Mouse (Mus musculus) limb, embryonic 10.5 days (tissue): ENCODE measurements at regions not wholly inside any gene's neighbourhood (a gene's known extent, or its start where the extent isn't known, plus 50 kb on each side); places are given as distances from the start of the nearest gene placed in this dataset.
A peak's percentile ranks its signal among the peaks of the same experiment; 100 is the strongest.

Experiments
- DNase-seq: peaks from one replicate; pipeline ENCODE4 v3.0.0-alpha.2; 2017; ENCODE audit warnings: low spot score
- H3K27ac ChIP-seq: fragments of 300-500 bp; sonication (generic); 2 replicates; pipeline ENCODE4 v1.5.1; 2016; ENCODE audit warnings: mild to moderate bottlenecking
- H3K27me3 ChIP-seq: fragments of 300-500 bp; sonication (generic); 2 replicates; pipeline ENCODE4 v1.6.1; 2016; ENCODE audit warnings: low read depth, mild to moderate bottlenecking; ENCODE audit not compliant: poor library complexity, severe bottlenecking
- H3K36me3 ChIP-seq: fragments of 300-500 bp; sonication (generic); 2 replicates; pipeline ENCODE4 v1.6.1; 2016; ENCODE audit warnings: mild to moderate bottlenecking, moderate library complexity
- H3K4me1 ChIP-seq: fragments of 300-500 bp; sonication (generic); 2 replicates; pipeline ENCODE4 v1.6.1; 2016
- H3K4me3 ChIP-seq: fragments of 300-500 bp; sonication (generic); 2 replicates; pipeline ENCODE4 v1.5.1; 2016; ENCODE audit warnings: mild to moderate bottlenecking, moderate library complexity
- H3K9me3 ChIP-seq: fragments of 300-500 bp; sonication (generic); replicated peaks from 2 replicates; pipeline ENCODE4 v1.6.1; 2016; ENCODE audit warnings: mild to moderate bottlenecking
- WGBS: fragments of 180-500 bp; shearing (Covaris S2); methylation state at CpG from one replicate; pipeline ENCODE4 v1.1.7; 2016; 5-methylcytosine and 5-hydroxymethylcytosine counted together

- Histone ChIP-seq H3K36me3 (no peaks in the 10 kb centered on the region), H3K27me3 (no peaks in the 10 kb centered on the region), H3K4me3 (no peak overlapping the region), H3K4me1 (no peaks in the 10 kb centered on the region), H3K9me3 (no peaks in the 10 kb centered on the region), H3K27ac (no peak overlapping the region)
- DNase-seq: no peak
- WGBS: 82% methylated on average over 3 of the region's 3 CpGs
Measured at GRCm38 (mm10) chr13:111860931-111861330, 52.1 kb upstream of the Map3k1 start.

- no peaks in the 10 kb centered on the region for H3K36me3 ChIP-seq
- H3K27ac ChIP-seq: no peak overlapping the region
- H3K4me1 ChIP-seq: peaks cover under 1% of the 10 kb centered on the region; the same call in 1 of the 2 replicates
- H3K4me3 ChIP-seq: no peak overlapping the region
- H3K27me3 ChIP-seq: no peaks in the 10 kb centered on the region
- 0 out of 2 replicates have a peak, but pooled peaks cover 2% of the 10 kb centered on the region for H3K9me3 ChIP-seq
- WGBS: 88% methylated on average over 8 of the region's 8 CpGs
- DNase-seq: no peak
Measured at GRCm38 (mm10) chr13:111862316-111862715, 53.5 kb upstream of the Map3k1 start.

- WGBS: 96% methylated on average over 7 of the region's 7 CpGs
- peaks cover 34% of the 10 kb centered on the region for H3K4me1 ChIP-seq
- peaks cover 8% of the 10 kb centered on the region; the same call in 1 of the 2 replicates for H3K27me3 ChIP-seq
- H3K27ac ChIP-seq: no peak overlapping the region
- H3K9me3 ChIP-seq: 0 out of 2 replicates have a peak, but pooled peaks cover 2% of the 10 kb centered on the region
- H3K4me3 ChIP-seq: no peak overlapping the region
- no peaks in the 10 kb centered on the region for H3K36me3 ChIP-seq
- no peak for DNase-seq
Measured at GRCm38 (mm10) chr13:111865956-111866355, 57.2 kb upstream of the Map3k1 start.

- Histone ChIP-seq H3K27me3 (peaks cover 8% of the 10 kb centered on the region; the same call in 1 of the 2 replicates), H3K4me1 (peaks cover 34% of the 10 kb centered on the region), H3K27ac (no peak overlapping the region), H3K9me3 (0 out of 2 replicates have a peak, but pooled peaks cover 2% of the 10 kb centered on the region), H3K36me3 (no peaks in the 10 kb centered on the region), H3K4me3 (no peak overlapping the region)
- no peak for DNase-seq
- WGBS: 91% methylated on average over 2 of the region's 2 CpGs
Measured at GRCm38 (mm10) chr13:111867261-111867660, 58.5 kb upstream of the Map3k1 start.

- DNase-seq: peak; percentile 72
- peak overlapping the region; percentile 81 for H3K27ac ChIP-seq
- H3K27me3 ChIP-seq: peaks cover 8% of the 10 kb centered on the region; the same call in 1 of the 2 replicates
- H3K4me1 ChIP-seq: peaks cover 34% of the 10 kb centered on the region
- H3K36me3 ChIP-seq: no peaks in the 10 kb centered on the region
- peak overlapping the region; percentile 43 for H3K4me3 ChIP-seq
- WGBS: 22% methylated on average over 31 of the region's 31 CpGs
- H3K9me3 ChIP-seq: 0 out of 2 replicates have a peak, but pooled peaks cover 2% of the 10 kb centered on the region
Measured at GRCm38 (mm10) chr13:111867763-111868725, 59.3 kb upstream of the Map3k1 start.

- 20% methylated on average over 3 of the region's 3 CpGs for WGBS
- Histone ChIP-seq H3K4me3 (no peak overlapping the region), H3K9me3 (0 out of 2 replicates have a peak, but pooled peaks cover 2% of the 10 kb centered on the region), H3K4me1 (peaks cover 34% of the 10 kb centered on the region), H3K36me3 (no peaks in the 10 kb centered on the region), H3K27me3 (peaks cover 8% of the 10 kb centered on the region; the same call in 1 of the 2 replicates), H3K27ac (0 out of 2 replicates have a peak overlapping the region, but pooled peaks have one; percentile 81)
- no peak for DNase-seq
Measured at GRCm38 (mm10) chr13:111868947-111869346, 60.2 kb upstream of the Map3k1 start.

- no peak overlapping the region for H3K27ac ChIP-seq
Measured at GRCm38 (mm10) chr13:111869771-111870437, 61.1 kb upstream of the Map3k1 start.

GRCm38 (mm10) chr13:111870505-111870904 lies 61.7 kb upstream of the Map3k1 start:
- 93% methylated on average over 4 of the region's 4 CpGs for WGBS
- Histone ChIP-seq H3K4me3 (no peak overlapping the region), H3K27ac (no peak overlapping the region), H3K36me3 (no peaks in the 10 kb centered on the region), H3K27me3 (peaks cover 8% of the 10 kb centered on the region; the same call in 1 of the 2 replicates), H3K4me1 (peaks cover 34% of the 10 kb centered on the region), H3K9me3 (0 out of 2 replicates have a peak, but pooled peaks cover 2% of the 10 kb centered on the region)
- DNase-seq: no peak

More at GRCm38 (mm10) chr13:111869771-111870437, 61.1 kb upstream of the Map3k1 start:
- no peak overlapping the region for H3K4me3 ChIP-seq
- peak; percentile 34 for DNase-seq
- 52% methylated on average over 17 of the region's 17 CpGs for WGBS
- H3K27me3 ChIP-seq: peaks cover 8% of the 10 kb centered on the region; the same call in 1 of the 2 replicates
- peaks cover 34% of the 10 kb centered on the region for H3K4me1 ChIP-seq
- no peaks in the 10 kb centered on the region for H3K36me3 ChIP-seq
- H3K9me3 ChIP-seq: 0 out of 2 replicates have a peak, but pooled peaks cover 2% of the 10 kb centered on the region

- DNase-seq: no peak
- 93% methylated on average over 25 of the region's 25 CpGs for WGBS
- Histone ChIP-seq H3K27ac (no peak overlapping the region), H3K4me1 (peaks cover 34% of the 10 kb centered on the region), H3K9me3 (0 out of 2 replicates have a peak, but pooled peaks cover under 1% of the 10 kb centered on the region), H3K27me3 (peaks cover 8% of the 10 kb centered on the region; the same call in 1 of the 2 replicates), H3K36me3 (no peaks in the 10 kb centered on the region), H3K4me3 (no peak overlapping the region)
Measured at GRCm38 (mm10) chr13:111871672-111872410, 63.0 kb upstream of the Map3k1 start.

GRCm38 (mm10) chr13:111874330-111874729 lies 65.5 kb upstream of the Map3k1 start:
- Histone ChIP-seq H3K27ac (no peak overlapping the region), H3K36me3 (no peaks in the 10 kb centered on the region), H3K4me3 (no peak overlapping the region), H3K9me3 (no peaks in the 10 kb centered on the region), H3K27me3 (peaks cover 8% of the 10 kb centered on the region; the same call in 1 of the 2 replicates), H3K4me1 (peaks cover 13% of the 10 kb centered on the region)
- DNase-seq: no peak
- WGBS: 73% methylated on average over 3 of the region's 3 CpGs

GRCm38 (mm10) chr13:111876404-111876803 lies 67.6 kb upstream of the Map3k1 start:
- no peak for DNase-seq
- Histone ChIP-seq H3K4me1 (no peaks in the 10 kb centered on the region), H3K27me3 (no peaks in the 10 kb centered on the region), H3K36me3 (no peaks in the 10 kb centered on the region), H3K27ac (no peak overlapping the region), H3K4me3 (no peak overlapping the region), H3K9me3 (no peaks in the 10 kb centered on the region)
- 87% methylated on average over 3 of the region's 3 CpGs for WGBS

GRCm38 (mm10) chr13:111876847-111877246 lies 68.1 kb upstream of the Map3k1 start:
- Histone ChIP-seq H3K4me1 (no peaks in the 10 kb centered on the region), H3K36me3 (no peaks in the 10 kb centered on the region), H3K27me3 (no peaks in the 10 kb centered on the region), H3K4me3 (no peak overlapping the region), H3K9me3 (no peaks in the 10 kb centered on the region), H3K27ac (no peak overlapping the region)
- DNase-seq: no peak
- WGBS: 83% methylated on average over 2 of the region's 2 CpGs
